Mouse (Mus musculus) myocyte (in vitro differentiated cells): ENCODE data around the gene Acp1.

ENCODE experiments used
- MYOG ChIP-seq, 3 experiments: IDR thresholded peaks; one replicate each; pipeline ENCODE4 v1.6.1; 2011; ENCODE audit warnings: control low read depth in 2 of 3, low read depth in 2 of 3, mild to moderate bottlenecking in 2 of 3; ENCODE audit not compliant: insufficient read length in 2 of 3, control insufficient read depth in 1 of 3, insufficient read depth in 1 of 3
- POLR2A ChIP-seq: IDR thresholded peaks from one replicate; pipeline ENCODE4 v1.6.1; 2011; ENCODE audit warnings: low read depth, mild to moderate bottlenecking, control low read depth, moderate library complexity; ENCODE audit not compliant: insufficient read length
- TCF12 ChIP-seq: IDR thresholded peaks from one replicate; pipeline ENCODE4 v1.6.1; 2011; ENCODE audit warnings: mild to moderate bottlenecking, control low read depth; ENCODE audit not compliant: poor library complexity, insufficient read depth, severe bottlenecking

DNA sequence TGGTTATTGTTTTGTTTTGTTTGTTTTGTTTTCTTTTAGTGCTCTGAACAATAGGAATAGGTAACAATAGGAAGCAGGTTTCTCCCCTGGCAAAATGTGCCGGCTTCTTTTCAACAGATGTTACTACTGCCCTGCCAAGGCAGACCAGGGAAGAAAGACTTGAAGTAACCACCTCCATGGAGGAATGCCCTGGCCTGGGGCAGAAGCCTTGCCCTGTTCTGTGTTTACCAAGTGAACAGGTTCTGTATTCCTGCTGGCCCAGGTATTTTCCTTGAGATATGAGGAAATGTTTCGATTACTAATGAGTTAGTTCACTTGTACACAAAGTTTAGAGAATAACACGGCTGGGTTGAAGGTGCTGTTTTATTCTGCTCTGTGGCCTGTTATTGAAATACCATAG, 1.5 kb upstream of the Acp1 start:
- TF ChIP-seq MYOG (IDR thresholded peaks at IDR 0.05; ENCODE audit: control insufficient read depth in 1 of 3, insufficient read depth in 1 of 3, insufficient read length in 2 of 3, low read depth in 2 of 3) = no peak
- no peak for TF ChIP-seq POLR2A
- no peak for TF ChIP-seq TCF12
